Mouse (Mus musculus) lung, adult 2 months (tissue): Measurements from ENCODE around the gene Amph.

Source experiments
- CTCF ChIP-seq: fragments of 200-500 bp; IDR thresholded peaks from 2 replicates; pipeline ENCODE4 v1.5.1; 2011; ENCODE audit warnings: mild to moderate bottlenecking, low read length, control low read depth; ENCODE audit not compliant: insufficient read depth
- POLR2A ChIP-seq: fragments of 200-500 bp; IDR thresholded peaks from 2 replicates; pipeline ENCODE4 v1.6.1; 2011; ENCODE audit warnings: low read depth, mild to moderate bottlenecking, control low read depth, low read length, borderline replicate concordance; ENCODE audit errors: extremely low read depth

- no peak for TF ChIP-seq POLR2A
- no peak for TF ChIP-seq CTCF
These were observed 230.3 kb downstream of the Amph start for GRCm38 (mm10) chr13:19178351-19178750.
